Mouse (Mus musculus) bone marrow macrophage, adult 2 months (primary cell): ENCODE measurements around the gene Irf2.

Experiments used
- CTCF ChIP-seq: IDR thresholded peaks from 2 replicates; pipeline ENCODE4 v1.5.1; 2012; ENCODE audit warnings: low read depth, mild to moderate bottlenecking, low read length, moderate library complexity
- POLR2A ChIP-seq: IDR thresholded peaks from 2 replicates; pipeline ENCODE4 v1.6.1; 2012; ENCODE audit warnings: mild to moderate bottlenecking, low read depth, low read length, borderline replicate concordance

DNA sequence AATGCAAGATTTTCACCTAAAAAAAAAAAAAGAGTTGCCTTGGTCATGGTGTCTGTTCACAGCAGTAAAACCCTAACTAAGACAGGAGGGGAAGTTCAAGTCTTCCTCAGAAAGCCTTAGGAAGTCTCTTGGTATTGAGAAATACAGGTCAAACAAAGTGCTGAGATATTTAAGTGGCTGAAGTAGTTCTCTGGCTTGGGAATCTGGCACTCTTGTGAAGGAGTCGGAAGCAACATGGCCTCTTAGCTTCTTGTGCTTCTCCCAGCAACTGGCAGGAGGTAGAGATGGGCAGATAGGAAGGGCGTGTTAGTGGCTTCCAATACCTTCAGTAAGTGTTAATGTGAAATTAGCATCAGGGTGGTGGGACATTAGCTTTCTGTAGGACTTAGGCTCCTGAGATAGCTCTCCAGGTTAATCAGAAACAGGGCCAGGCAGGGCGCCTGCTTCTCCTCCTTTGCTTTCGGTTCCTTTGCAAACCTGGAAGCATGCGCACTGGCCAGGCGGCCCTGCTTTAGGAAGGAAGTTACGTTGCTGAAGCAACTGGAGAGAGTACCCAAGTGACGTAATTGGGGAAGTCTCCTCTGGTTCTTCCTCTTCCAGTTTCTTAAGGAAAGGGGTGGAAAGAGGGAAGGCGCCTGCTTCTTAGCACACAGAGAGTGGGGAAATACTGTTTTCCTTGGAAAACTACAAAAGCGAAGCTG lies 38.4 kb downstream of the Irf2 start:
- TF ChIP-seq POLR2A = no peak
- TF ChIP-seq CTCF = no peak
